Mouse (Mus musculus): ENCODE measurements at regions not wholly inside any gene's neighbourhood (a gene's known extent, or its start where the extent isn't known, plus 50 kb on each side); places are given as distances from the start of the nearest gene placed in this dataset.

DNA sequence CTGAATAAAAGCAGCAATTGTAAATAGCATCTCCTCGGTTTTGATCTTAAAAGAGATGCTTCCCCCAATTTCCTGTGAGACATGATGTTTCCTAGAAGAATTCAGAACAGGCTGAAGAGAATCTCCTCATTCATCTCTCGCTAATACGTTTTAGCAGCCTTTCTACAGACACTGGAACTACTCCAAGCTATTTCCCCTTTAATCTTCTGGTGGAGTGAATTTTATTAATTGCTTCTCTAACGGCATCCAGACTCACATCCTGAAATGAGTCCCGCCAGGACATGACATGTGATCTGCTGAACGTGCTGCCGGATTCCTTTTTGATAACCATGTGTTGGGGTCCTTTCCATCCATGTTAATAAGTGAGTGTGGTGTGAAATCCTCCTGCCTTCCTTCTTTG, 209.6 kb upstream of the Kdm8 start:
- no peaks in the 10 kb centered on the region for H3K36me3 ChIP-seq (replicated peaks; ENCODE audit: control insufficient read depth, insufficient read depth, low read depth, low read length)
- no peak overlapping the region for H3K4me3 ChIP-seq (ENCODE audit: low read depth, low read length)
- no peak overlapping the region for H3K9ac ChIP-seq (replicated peaks; ENCODE audit: low read length)
- no peaks in the 10 kb centered on the region; the same call in 1 of the 2 replicates for H3K9me3 ChIP-seq (replicated peaks; ENCODE audit: control insufficient read depth, low read length)
- no peaks in the 10 kb centered on the region for H3K27me3 ChIP-seq (ENCODE audit: control insufficient read depth, insufficient read depth, low read length)
- no peak overlapping the region for H3K4me2 ChIP-seq (ENCODE audit: low read depth, low read length)
- WGBS = 59% methylated on average over 7 of the region's 7 CpGs
- ATAC-seq (replicated peaks; ENCODE audit: insufficient number of reproducible peaks, low FRiP score, low TSS enrichment, low read depth) = no peak
- DNase-seq (ENCODE audit: low spot score) = no peak
- H3K4me1 ChIP-seq (ENCODE audit: control insufficient read depth, insufficient read depth, low read length) = no peaks in the 10 kb centered on the region
- no peak overlapping the region for H3K27ac ChIP-seq (replicated peaks; ENCODE audit: low read depth, low read length)

- no peaks in the 10 kb centered on the region for H3K4me1 ChIP-seq (ENCODE audit: control insufficient read depth, insufficient read depth, low read length)
- no peaks in the 10 kb centered on the region for H3K9me3 ChIP-seq (replicated peaks; ENCODE audit: control insufficient read depth, low read length)
- no peaks in the 10 kb centered on the region for H3K27me3 ChIP-seq (ENCODE audit: control insufficient read depth, insufficient read depth, low read length)
- no peak overlapping the region for H3K4me2 ChIP-seq (ENCODE audit: low read depth, low read length)
- H3K36me3 ChIP-seq (replicated peaks; ENCODE audit: control insufficient read depth, insufficient read depth, low read depth, low read length) = no peaks in the 10 kb centered on the region
- 79% methylated on average over 3 of the region's 3 CpGs for WGBS
- no peak for DNase-seq (ENCODE audit: low spot score)
- no peak overlapping the region for H3K4me3 ChIP-seq (ENCODE audit: low read depth, low read length)
- no peak for ATAC-seq (replicated peaks; ENCODE audit: insufficient number of reproducible peaks, low FRiP score, low TSS enrichment, low read depth)
- H3K9ac ChIP-seq (replicated peaks; ENCODE audit: low read length) = no peak overlapping the region
- no peak overlapping the region for H3K27ac ChIP-seq (replicated peaks; ENCODE audit: low read depth, low read length)
These were observed 207.4 kb upstream of the Kdm8 start for GRCm38 (mm10) chr7:125237026-125237425.

GRCm38 (mm10) chr7:125243021-125243420, 201.5 kb upstream of the Kdm8 start:
- Histone ChIP-seq H3K4me1 (ENCODE audit: control insufficient read depth, insufficient read depth, low read length) (no peaks in the 10 kb centered on the region), H3K27me3 (ENCODE audit: control insufficient read depth, insufficient read depth, low read length) (no peaks in the 10 kb centered on the region), H3K27ac (replicated peaks; ENCODE audit: low read depth, low read length) (no peak overlapping the region), H3K4me2 (ENCODE audit: low read depth, low read length) (no peak overlapping the region), H3K4me3 (ENCODE audit: low read depth, low read length) (no peak overlapping the region), H3K9me3 (replicated peaks; ENCODE audit: control insufficient read depth, low read length) (no peaks in the 10 kb centered on the region), H3K9ac (replicated peaks; ENCODE audit: low read length) (no peak overlapping the region), H3K36me3 (replicated peaks; ENCODE audit: control insufficient read depth, insufficient read depth, low read depth, low read length) (no peaks in the 10 kb centered on the region)
- 73% methylated on average over 3 of the region's 3 CpGs for WGBS
- ATAC-seq (replicated peaks; ENCODE audit: insufficient number of reproducible peaks, low FRiP score, low TSS enrichment, low read depth) = no peak
- DNase-seq (ENCODE audit: low spot score) = no peak

DNA sequence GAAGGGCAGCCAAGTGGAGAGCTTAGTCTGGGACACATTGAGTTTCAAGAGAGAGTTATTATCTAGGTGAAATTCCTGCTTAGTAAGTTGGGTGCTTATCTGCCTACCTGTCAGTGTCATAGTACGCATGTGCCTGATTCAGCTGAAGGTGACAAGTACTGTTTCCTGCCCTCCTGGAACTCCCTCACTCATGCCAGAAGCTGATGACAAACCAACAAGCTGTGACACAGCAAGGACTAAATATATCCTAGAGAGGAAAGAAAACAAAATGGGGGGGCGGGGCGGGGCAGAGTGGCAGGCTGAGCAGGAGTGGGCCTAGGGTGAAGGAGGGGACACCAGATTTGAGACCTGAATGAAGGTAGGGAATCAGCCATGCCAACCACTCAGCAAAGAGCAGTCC, 196.1 kb upstream of the Kdm8 start:
- no peaks in the 10 kb centered on the region for H3K4me1 ChIP-seq (ENCODE audit: control insufficient read depth, insufficient read depth, low read length)
- no peaks in the 10 kb centered on the region for H3K9me3 ChIP-seq (replicated peaks; ENCODE audit: control insufficient read depth, low read length)
- no peak overlapping the region for H3K9ac ChIP-seq (replicated peaks; ENCODE audit: low read length)
- ATAC-seq (replicated peaks; ENCODE audit: insufficient number of reproducible peaks, low FRiP score, low TSS enrichment, low read depth) (no peak), DNase-seq (ENCODE audit: low spot score) (no peak)
- H3K4me3 ChIP-seq (ENCODE audit: low read depth, low read length) = no peak overlapping the region
- H3K27ac ChIP-seq (replicated peaks; ENCODE audit: low read depth, low read length) = no peak overlapping the region
- no peak overlapping the region for H3K4me2 ChIP-seq (ENCODE audit: low read depth, low read length)
- no peaks in the 10 kb centered on the region for H3K36me3 ChIP-seq (replicated peaks; ENCODE audit: control insufficient read depth, insufficient read depth, low read depth, low read length)
- no peaks in the 10 kb centered on the region for H3K27me3 ChIP-seq (ENCODE audit: control insufficient read depth, insufficient read depth, low read length)
- WGBS = 89% methylated on average over 3 of the region's 3 CpGs

DNA sequence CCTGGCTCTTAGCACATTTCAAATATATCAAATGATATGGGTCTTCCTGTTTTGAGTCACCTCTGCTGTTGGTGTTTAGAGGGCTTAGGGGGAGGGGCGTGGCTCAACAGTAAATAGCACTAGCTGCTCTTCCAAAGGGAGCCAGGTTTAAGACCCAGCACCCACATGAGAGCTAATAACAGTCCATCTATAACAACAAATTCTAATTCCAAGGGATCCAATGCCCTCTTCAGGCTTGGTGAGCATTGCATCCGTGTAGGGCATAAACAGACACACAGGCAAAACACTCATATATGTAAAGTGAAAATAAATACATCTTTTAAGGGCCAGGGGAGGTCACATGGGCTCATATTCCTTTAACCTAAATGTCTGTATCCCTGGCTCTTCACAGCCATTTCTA, 194.1 kb upstream of the Kdm8 start:
- Histone ChIP-seq H3K27ac (replicated peaks; ENCODE audit: low read depth, low read length) (no peak overlapping the region), H3K4me1 (ENCODE audit: control insufficient read depth, insufficient read depth, low read length) (no peaks in the 10 kb centered on the region), H3K4me2 (ENCODE audit: low read depth, low read length) (no peak overlapping the region), H3K27me3 (ENCODE audit: control insufficient read depth, insufficient read depth, low read length) (no peaks in the 10 kb centered on the region), H3K4me3 (ENCODE audit: low read depth, low read length) (no peak overlapping the region), H3K36me3 (replicated peaks; ENCODE audit: control insufficient read depth, insufficient read depth, low read depth, low read length) (no peaks in the 10 kb centered on the region), H3K9me3 (replicated peaks; ENCODE audit: control insufficient read depth, low read length) (no peaks in the 10 kb centered on the region), H3K9ac (replicated peaks; ENCODE audit: low read length) (no peak overlapping the region)
- DNase-seq (ENCODE audit: low spot score) (no peak), ATAC-seq (replicated peaks; ENCODE audit: insufficient number of reproducible peaks, low FRiP score, low TSS enrichment, low read depth) (no peak)
- 83% methylated on average over 2 of the region's 2 CpGs for WGBS

- Histone ChIP-seq H3K9ac (replicated peaks; ENCODE audit: low read length) (no peak overlapping the region), H3K36me3 (replicated peaks; ENCODE audit: control insufficient read depth, insufficient read depth, low read depth, low read length) (no peaks in the 10 kb centered on the region), H3K9me3 (replicated peaks; ENCODE audit: control insufficient read depth, low read length) (no peaks in the 10 kb centered on the region), H3K27ac (replicated peaks; ENCODE audit: low read depth, low read length) (no peak overlapping the region), H3K27me3 (ENCODE audit: control insufficient read depth, insufficient read depth, low read length) (no peaks in the 10 kb centered on the region), H3K4me1 (ENCODE audit: control insufficient read depth, insufficient read depth, low read length) (no peaks in the 10 kb centered on the region), H3K4me2 (ENCODE audit: low read depth, low read length) (no peak overlapping the region), H3K4me3 (ENCODE audit: low read depth, low read length) (no peak overlapping the region)
- no peak for ATAC-seq (replicated peaks; ENCODE audit: insufficient number of reproducible peaks, low FRiP score, low TSS enrichment, low read depth)
- DNase-seq (ENCODE audit: low spot score) = peak; percentile 8
- 78% methylated on average over 6 of the region's 6 CpGs for WGBS
These were observed 193.4 kb upstream of the Kdm8 start for GRCm38 (mm10) chr7:125250970-125251585.

DNA sequence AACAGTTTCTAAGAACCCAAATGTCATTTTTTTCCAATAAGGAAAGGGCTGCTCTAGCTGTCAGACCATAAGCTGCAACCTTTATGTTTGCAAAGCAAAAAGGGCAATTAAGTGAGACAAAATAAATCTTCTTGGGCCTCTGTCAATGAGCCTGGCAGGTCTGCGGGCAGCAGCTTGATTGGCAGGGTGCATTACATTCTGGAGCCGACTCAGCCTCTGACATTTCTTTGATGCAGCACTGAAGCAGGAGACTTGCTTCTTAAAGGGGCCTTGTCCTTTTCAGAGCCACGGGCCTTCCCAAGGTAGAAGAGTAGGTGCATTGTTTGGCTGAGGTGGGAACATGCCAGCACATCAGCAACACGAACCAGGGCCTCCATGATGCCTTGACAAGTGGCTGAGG, 190.2 kb upstream of the Kdm8 start:
- Histone ChIP-seq H3K4me3 (ENCODE audit: low read depth, low read length) (no peak overlapping the region), H3K9me3 (replicated peaks; ENCODE audit: control insufficient read depth, low read length) (no peaks in the 10 kb centered on the region), H3K4me1 (ENCODE audit: control insufficient read depth, insufficient read depth, low read length) (no peaks in the 10 kb centered on the region), H3K36me3 (replicated peaks; ENCODE audit: control insufficient read depth, insufficient read depth, low read depth, low read length) (no peaks in the 10 kb centered on the region), H3K27ac (replicated peaks; ENCODE audit: low read depth, low read length) (no peak overlapping the region), H3K4me2 (ENCODE audit: low read depth, low read length) (no peak overlapping the region), H3K9ac (replicated peaks; ENCODE audit: low read length) (no peak overlapping the region), H3K27me3 (ENCODE audit: control insufficient read depth, insufficient read depth, low read length) (no peaks in the 10 kb centered on the region)
- 25% methylated on average over 4 of the region's 4 CpGs for WGBS
- DNase-seq (ENCODE audit: low spot score) = no peak
- no peak for ATAC-seq (replicated peaks; ENCODE audit: insufficient number of reproducible peaks, low FRiP score, low TSS enrichment, low read depth)

DNA sequence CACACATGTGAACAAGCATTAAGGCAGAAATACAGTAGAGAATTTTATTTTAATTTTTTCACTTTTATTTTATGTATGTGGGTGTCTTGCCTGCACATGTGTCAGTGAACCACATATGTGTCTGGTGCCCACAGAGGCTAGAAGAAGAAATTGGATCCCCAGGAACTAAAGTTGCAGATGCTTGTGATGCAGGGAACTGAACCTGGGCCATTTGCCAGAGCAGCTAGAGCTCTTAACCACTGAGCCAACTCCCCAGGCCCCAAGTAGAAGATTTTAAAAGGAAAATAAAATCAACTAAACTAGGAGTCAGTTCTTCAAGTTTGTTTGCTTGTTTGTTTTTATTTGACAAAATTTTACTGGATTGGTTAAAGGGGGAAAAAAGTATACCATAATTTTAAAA, 185.5 kb upstream of the Kdm8 start:
- H3K27ac ChIP-seq (replicated peaks; ENCODE audit: low read depth, low read length) = no peak overlapping the region

More for the DNA sequence above, 185.5 kb upstream of the Kdm8 start:
- Histone ChIP-seq H3K27me3 (ENCODE audit: control insufficient read depth, insufficient read depth, low read length) (no peaks in the 10 kb centered on the region), H3K9me3 (replicated peaks; ENCODE audit: control insufficient read depth, low read length) (no peaks in the 10 kb centered on the region), H3K4me3 (ENCODE audit: low read depth, low read length) (no peak overlapping the region), H3K4me1 (ENCODE audit: control insufficient read depth, insufficient read depth, low read length) (no peaks in the 10 kb centered on the region), H3K4me2 (ENCODE audit: low read depth, low read length) (no peak overlapping the region), H3K9ac (replicated peaks; ENCODE audit: low read length) (no peak overlapping the region), H3K36me3 (replicated peaks; ENCODE audit: control insufficient read depth, insufficient read depth, low read depth, low read length) (no peaks in the 10 kb centered on the region)
- DNase-seq (ENCODE audit: low spot score) (no peak), ATAC-seq (replicated peaks; ENCODE audit: insufficient number of reproducible peaks, low FRiP score, low TSS enrichment, low read depth) (no peak)

Measured in embryonic facial prominence, embryonic 11.5 days (tissue).